Mouse (Mus musculus) central nervous system, embryonic 14 days (tissue): ENCODE data around the gene Olfr807. TPM values are rescaled to one million over a fixed set of nuclear protein-coding genes. Genes with fewer than 3 reads are reported as not detected.

ENCODE experiments used
- polyA plus RNA-seq: library from polyadenylated mRNA; depleted of rRNA; stranded (reverse); fragments of >200 nt; gene quantifications from 2 replicates; pipeline ENCODE4 v1.2.3, GENCODE M21; 2012; rRNA removed

The Olfr807 gene
- polyA plus RNA-seq: not detected in 2 replicates

GRCm38 (mm10) chr10:129757693-129758092 lies at the start of gene Olfr807:
Olfr807 (minus strand) TSS chr10:129757793.

GRCm38 (mm10) chr10:129804296-129804695 lies 46.7 kb upstream of the Olfr807 start, which contains the start of gene Olfr811:
Olfr811 (minus strand) TSS chr10:129804396.

GRCm38 (mm10) chr10:129794817-129795216 lies 37.2 kb upstream of the Olfr807 start, which contains the start of gene Olfr810:
Olfr810 (minus strand) TSS chr10:129794917.

GRCm38 (mm10) chr10:129774338-129774737 lies 16.7 kb upstream of the Olfr807 start, which contains the start of gene Olfr809:
Olfr809 (plus strand) TSS chr10:129774638.

GRCm38 (mm10) chr10:129765182-129765581 lies 7.6 kb upstream of the Olfr807 start, which contains the start of gene Olfr808:
Olfr808 (plus strand) TSS chr10:129765482.

GRCm38 (mm10) chr10:129741821-129742220 lies 15.8 kb downstream of the Olfr807 start, which contains the start of gene Olfr806:
Olfr806 (minus strand) TSS chr10:129741921.

GRCm38 (mm10) chr10:129729275-129729674 lies 28.3 kb downstream of the Olfr807 start, which contains the start of gene Olfr805:
Olfr805 (minus strand) TSS chr10:129729375.

Other genes starting within 250 kb of the Olfr807 start
- gene Olfr791, start 236.0 kb downstream of the Olfr807 start, polyA plus RNA-seq: not detected in 2 replicates
- not detected in 2 replicates for gene Olfr792, start 218.6 kb downstream of the Olfr807 start, polyA plus RNA-seq
- gene Olfr794, start 190.1 kb downstream of the Olfr807 start, polyA plus RNA-seq: not detected in 2 replicates
- not detected in 2 replicates for gene Olfr796, start 145.2 kb downstream of the Olfr807 start, polyA plus RNA-seq
- gene Olfr798, start 129.9 kb downstream of the Olfr807 start, polyA plus RNA-seq: not detected in 2 replicates
- not detected in 2 replicates for gene Olfr799, start 120.3 kb downstream of the Olfr807 start, polyA plus RNA-seq
- gene Olfr800, start 100.1 kb downstream of the Olfr807 start, polyA plus RNA-seq: not detected in 2 replicates
- not detected in 2 replicates for gene Olfr801, start 83.9 kb downstream of the Olfr807 start, polyA plus RNA-seq
- gene Olfr802, start 69.6 kb downstream of the Olfr807 start, polyA plus RNA-seq: not detected in 2 replicates
- gene Olfr803, start 63.5 kb downstream of the Olfr807 start, polyA plus RNA-seq: not detected in 2 replicates
- not detected in 2 replicates for gene Olfr804, start 54.6 kb downstream of the Olfr807 start, polyA plus RNA-seq
- not detected in 2 replicates for gene Olfr805, start 28.4 kb downstream of the Olfr807 start, polyA plus RNA-seq
- gene Olfr806, start 15.9 kb downstream of the Olfr807 start, polyA plus RNA-seq: not detected in 2 replicates
- not detected in 2 replicates for gene Olfr808, start 7.7 kb upstream of the Olfr807 start, polyA plus RNA-seq
- not detected in 2 replicates for gene Olfr809, start 16.8 kb upstream of the Olfr807 start, polyA plus RNA-seq
- gene Olfr810, start 37.1 kb upstream of the Olfr807 start, polyA plus RNA-seq: not detected in 2 replicates
- not detected in 2 replicates for gene Olfr811, start 46.6 kb upstream of the Olfr807 start, polyA plus RNA-seq
- not detected in 2 replicates for gene Olfr812, start 88.3 kb upstream of the Olfr807 start, polyA plus RNA-seq
- gene Olfr813, start 97.6 kb upstream of the Olfr807 start, polyA plus RNA-seq: not detected in 2 replicates
- gene Olfr814, start 122.1 kb upstream of the Olfr807 start, polyA plus RNA-seq: not detected in 2 replicates
- not detected in 2 replicates for gene Olfr815, start 148.1 kb upstream of the Olfr807 start, polyA plus RNA-seq
- gene Olfr816, start 157.8 kb upstream of the Olfr807 start, polyA plus RNA-seq: not detected in 2 replicates
- gene Olfr818, start 191.3 kb upstream of the Olfr807 start, polyA plus RNA-seq: not detected in 2 replicates
- not detected in 2 replicates for gene Olfr819, start 209.5 kb upstream of the Olfr807 start, polyA plus RNA-seq
- not detected in 2 replicates for gene Olfr247, start 218.3 kb upstream of the Olfr807 start, polyA plus RNA-seq
- gene Gm10310, start 227.3 kb upstream of the Olfr807 start, polyA plus RNA-seq: not detected in 2 replicates